Mouse (Mus musculus) lung, postnatal 0 days (tissue): Measurements from ENCODE around the gene 1700001P01Rik. TPM values are rescaled to one million over a fixed set of nuclear protein-coding genes. Genes with fewer than 3 reads are reported as not detected.

Experiments used
- ATAC-seq: fragments of 200-750 bp; cut with Nextera tagmentation; 2 replicates; pipeline ENCODE4 v1.8.0; 2017; ENCODE audit warnings: moderate library complexity
- DNase-seq: peaks from one replicate; pipeline ENCODE4 v3.0.0-alpha.2; 2016; ENCODE audit warnings: low spot score
- H3K27ac ChIP-seq: fragments of 300-500 bp; sonication (generic); 2 replicates; pipeline ENCODE4 v1.5.1; 2014; ENCODE audit warnings: antibody characterized with exemption, mild to moderate bottlenecking, low read length, mixed read lengths
- H3K27me3 ChIP-seq: fragments of 300-500 bp; sonication (generic); replicated peaks from 2 replicates; pipeline ENCODE4 v1.6.1; 2014; ENCODE audit warnings: low read length, mixed read lengths; ENCODE audit not compliant: insufficient read depth
- H3K36me3 ChIP-seq: fragments of 300-500 bp; sonication (generic); 2 replicates; pipeline ENCODE4 v1.6.1; 2014; ENCODE audit warnings: low read length, mixed read lengths; ENCODE audit not compliant: insufficient read depth
- H3K4me1 ChIP-seq: fragments of 300-500 bp; sonication (generic); 2 replicates; pipeline ENCODE4 v1.6.1; 2014; ENCODE audit warnings: antibody characterized with exemption, low read depth, low read length, mixed read lengths; ENCODE audit not compliant: insufficient read depth
- H3K4me2 ChIP-seq: fragments of 300-500 bp; sonication (generic); replicated peaks from 2 replicates; pipeline ENCODE4 v1.6.1; 2014; ENCODE audit warnings: low read depth, mild to moderate bottlenecking, low read length, moderate library complexity, mixed read lengths
- H3K4me3 ChIP-seq: fragments of 300-500 bp; sonication (generic); 2 replicates; pipeline ENCODE4 v1.5.1; 2014; ENCODE audit warnings: low read depth, low read length
- H3K9ac ChIP-seq: fragments of 300-500 bp; sonication (generic); replicated peaks from 2 replicates; pipeline ENCODE4 v1.6.1; 2014; ENCODE audit warnings: low read depth, mild to moderate bottlenecking
- H3K9me3 ChIP-seq: fragments of 300-500 bp; sonication (generic); 2 replicates; pipeline ENCODE4 v1.6.1; 2016; ENCODE audit warnings: low read length, mixed read lengths
- CTCF ChIP-seq: IDR thresholded peaks from 2 replicates; pipeline ENCODE4 v1.5.1; 2016; ENCODE audit warnings: antibody characterized with exemption, mild to moderate bottlenecking
- EP300 ChIP-seq: IDR thresholded peaks from 2 replicates; pipeline ENCODE4 v1.6.1; 2016; ENCODE audit warnings: antibody characterized with exemption, mild to moderate bottlenecking, control low read depth
- WGBS: fragments of 180-500 bp; shearing (Covaris S2); extraction: QIAGEN DNeasy Blood & Tissue Kit; methylation state at CpG from one replicate; pipeline ENCODE4 v1.1.7; 2014; 5-methylcytosine and 5-hydroxymethylcytosine counted together
- polyA plus RNA-seq: library from polyadenylated mRNA; unstranded; fragments of >200 nt; fragmentation: Nextera tagmentation; extraction: Ambion mirVana; gene quantifications from 2 replicates; pipeline ENCODE4 v1.2.1, GENCODE M21; 2015

1700001P01Rik gene
- not detected in 2 replicates for polyA plus RNA-seq

- WGBS, result 50% methylated on average over 17 of the region's 17 CpGs
- DNase-seq (no peak), ATAC-seq (no peak)
- Histone ChIP-seq H3K4me2 (no peak within 1 kb of the TSS), H3K27me3 (no peaks in the 10 kb centered on the region), H3K9ac (no peak within 1 kb of the TSS), H3K27ac (no peak within 1 kb of the TSS), H3K4me3 (no peak within 1 kb of the TSS), H3K9me3 (no peaks in the 10 kb centered on the region), H3K36me3 (peaks cover 16% of the 10 kb centered on the region; the same call in 1 of the 2 replicates), H3K4me1 (peaks cover 5% of the 10 kb centered on the region; the same call in 1 of the 2 replicates)
- no peak for TF ChIP-seq EP300
- TF ChIP-seq CTCF, result no peak
Observed at GRCm38 (mm10) chr11:97775808-97776496, at the start of gene 1700001P01Rik. TSS of gene 1700001P01Rik (minus strand) at chr11:97775918.

- TF ChIP-seq CTCF (no peak), EP300 (no peak)
- Histone ChIP-seq H3K9me3 (no peaks in the 10 kb centered on the region), H3K9ac (no peak overlapping the region), H3K4me1 (no peaks in the 10 kb centered on the region), H3K4me2 (no peak overlapping the region), H3K4me3 (no peak overlapping the region), H3K27me3 (no peaks in the 10 kb centered on the region), H3K36me3 (peaks cover 43% of the 10 kb centered on the region), H3K27ac (no peak overlapping the region)
- DNase-seq, result peak; percentile 11
- ATAC-seq, result peak; percentile 48; the same call in 1 of the 2 replicates
- 77% methylated on average over 10 of the region's 10 CpGs for WGBS
Observed at GRCm38 (mm10) chr11:97825295-97825694, 49.6 kb upstream of the 1700001P01Rik start.

GRCm38 (mm10) chr11:97824895-97825294 is 49.2 kb upstream of the 1700001P01Rik start:
- no peak overlapping the region for H3K27ac ChIP-seq
- 60% methylated on average over 6 of the region's 6 CpGs for WGBS
- ATAC-seq, result peak; percentile 40

GRCm38 (mm10) chr11:97824168-97824567 is 48.5 kb upstream of the 1700001P01Rik start:
- no peak for DNase-seq
- no peak overlapping the region for H3K9ac ChIP-seq
- no peak overlapping the region for H3K4me2 ChIP-seq
- no peak for ATAC-seq
- H3K9me3 ChIP-seq, result no peaks in the 10 kb centered on the region
- TF ChIP-seq CTCF, result no peak
- no peak for TF ChIP-seq EP300
- no peak overlapping the region for H3K27ac ChIP-seq
- no peaks in the 10 kb centered on the region for H3K27me3 ChIP-seq
- peaks cover 36% of the 10 kb centered on the region for H3K36me3 ChIP-seq
- 94% methylated on average over 11 of the region's 11 CpGs for WGBS
- no peaks in the 10 kb centered on the region for H3K4me1 ChIP-seq
- no peak overlapping the region for H3K4me3 ChIP-seq

More at GRCm38 (mm10) chr11:97824895-97825294, 49.2 kb upstream of the 1700001P01Rik start:
- no peak overlapping the region for H3K4me2 ChIP-seq
- H3K36me3 ChIP-seq, result peaks cover 42% of the 10 kb centered on the region
- peak; percentile 52 for DNase-seq
- H3K27me3 ChIP-seq, result no peaks in the 10 kb centered on the region
- no peaks in the 10 kb centered on the region for H3K9me3 ChIP-seq
- H3K9ac ChIP-seq, result no peak overlapping the region
- H3K4me1 ChIP-seq, result no peaks in the 10 kb centered on the region
- H3K4me3 ChIP-seq, result no peak overlapping the region
- TF ChIP-seq CTCF, result no peak
- TF ChIP-seq EP300, result no peak

- Histone ChIP-seq H3K9me3 (no peaks in the 10 kb centered on the region), H3K4me3 (no peak overlapping the region), H3K9ac (no peak overlapping the region), H3K4me1 (peaks cover 7% of the 10 kb centered on the region), H3K4me2 (no peak overlapping the region), H3K27ac (no peak overlapping the region), H3K36me3 (peaks cover 36% of the 10 kb centered on the region), H3K27me3 (no peaks in the 10 kb centered on the region)
- DNase-seq (no peak), ATAC-seq (no peak)
- WGBS, result 71% methylated on average over 20 of the region's 20 CpGs
- TF ChIP-seq CTCF (no peak), EP300 (no peak)
Observed at GRCm38 (mm10) chr11:97822840-97823603, 47.3 kb upstream of the 1700001P01Rik start.

- TF ChIP-seq CTCF (no peak), EP300 (no peak)
- no peaks in the 10 kb centered on the region for H3K27me3 ChIP-seq
- H3K4me2 ChIP-seq, result no peak overlapping the region
- no peaks in the 10 kb centered on the region for H3K9me3 ChIP-seq
- peaks cover 13% of the 10 kb centered on the region for H3K4me1 ChIP-seq
- no peak overlapping the region for H3K4me3 ChIP-seq
- DNase-seq (no peak), ATAC-seq (no peak)
- H3K9ac ChIP-seq, result no peak overlapping the region
- H3K27ac ChIP-seq, result 0 out of 2 replicates have a peak overlapping the region, but pooled peaks have one; percentile 9
- H3K36me3 ChIP-seq, result peaks cover 23% of the 10 kb centered on the region; the same call in 1 of the 2 replicates
- 84% methylated on average over 8 of the region's 8 CpGs for WGBS
Observed at GRCm38 (mm10) chr11:97821401-97822064, 45.8 kb upstream of the 1700001P01Rik start.
